Mouse (Mus musculus): ENCODE data around the gene Gpr137.

GRCm38 (mm10) chr19:6909021-6909420 lies 33.3 kb downstream of the Gpr137 start:
- no peak for TF ChIP-seq CTCF (IDR thresholded peaks at IDR 0.05; ENCODE audit: extremely low read depth, insufficient read length, insufficient replicate concordance, low read depth, low read length)
- no peak for TF ChIP-seq POLR2A (IDR thresholded peaks at IDR 0.05; ENCODE audit: low read depth, low read length)
